Mouse (Mus musculus): ENCODE data around the gene Chmp5.

Chmp5 gene

GRCm38 (mm10) chr4:40946516-40947121, 1.6 kb upstream of the Chmp5 start:
- DNase-seq (ENCODE audit: low spot score): no peak

GRCm38 (mm10) chr4:40947565-40948159, 545 bp upstream of the Chmp5 start:
- DNase-seq (ENCODE audit: low spot score): no peak

- DNase-seq (ENCODE audit: low spot score): no peak
Observed at GRCm38 (mm10) chr4:40953521-40953920, 5.3 kb downstream of the Chmp5 start.

- DNase-seq (ENCODE audit: low spot score): no peak
Observed at GRCm38 (mm10) chr4:40955942-40956341, 7.7 kb downstream of the Chmp5 start.

GRCm38 (mm10) chr4:40963536-40963935, 15.3 kb downstream of the Chmp5 start:
- DNase-seq (ENCODE audit: low spot score): no peak

GRCm38 (mm10) chr4:40969161-40969560, 21.0 kb downstream of the Chmp5 start:
- DNase-seq (ENCODE audit: low spot score): no peak

GRCm38 (mm10) chr4:40969781-40970591, 21.8 kb downstream of the Chmp5 start:
- DNase-seq (ENCODE audit: low spot score): no peak

- no peak for DNase-seq (ENCODE audit: low spot score)
Observed at GRCm38 (mm10) chr4:40970592-40970841, 22.3 kb downstream of the Chmp5 start.

- peak; percentile 88 for DNase-seq (ENCODE audit: low spot score)
Observed at GRCm38 (mm10) chr4:40970842-40971701, 22.9 kb downstream of the Chmp5 start, which contains the start of gene Nfx1. TSS of gene Nfx1 (plus strand) at chr4:40970906.

GRCm38 (mm10) chr4:40971744-40972143, 23.5 kb downstream of the Chmp5 start:
- DNase-seq (ENCODE audit: low spot score): peak; percentile 51

- no peak for DNase-seq (ENCODE audit: low spot score)
Observed at GRCm38 (mm10) chr4:40974011-40974410, 25.8 kb downstream of the Chmp5 start.

- DNase-seq (ENCODE audit: low spot score): no peak
Observed at GRCm38 (mm10) chr4:40975678-40976077, 27.5 kb downstream of the Chmp5 start.

- DNase-seq (ENCODE audit: low spot score): no peak
Observed at GRCm38 (mm10) chr4:40976651-40977050, 28.4 kb downstream of the Chmp5 start.

GRCm38 (mm10) chr4:40979430-40979829, 31.2 kb downstream of the Chmp5 start:
- DNase-seq (ENCODE audit: low spot score): no peak

GRCm38 (mm10) chr4:40982486-40982885, 34.3 kb downstream of the Chmp5 start:
- DNase-seq (ENCODE audit: low spot score): no peak

- no peak for DNase-seq (ENCODE audit: low spot score)
Observed at GRCm38 (mm10) chr4:40983686-40984085, 35.5 kb downstream of the Chmp5 start.

- no peak for DNase-seq (ENCODE audit: low spot score)
Observed at GRCm38 (mm10) chr4:40989633-40990032, 41.4 kb downstream of the Chmp5 start.

GRCm38 (mm10) chr4:40996302-40996701, 48.1 kb downstream of the Chmp5 start:
- no peak for DNase-seq (ENCODE audit: low spot score)

GRCm38 (mm10) chr4:40997916-40998315, 49.7 kb downstream of the Chmp5 start:
- no peak for DNase-seq (ENCODE audit: low spot score)

GRCm38 (mm10) chr4:41000271-41000670, 52.1 kb downstream of the Chmp5 start:
- DNase-seq (ENCODE audit: low spot score): no peak

- DNase-seq (ENCODE audit: low spot score): no peak
Observed at GRCm38 (mm10) chr4:41000842-41001639, 52.8 kb downstream of the Chmp5 start.

GRCm38 (mm10) chr4:41013351-41013750, 65.1 kb downstream of the Chmp5 start:
- DNase-seq (ENCODE audit: low spot score): no peak
